Mouse (Mus musculus) frontal cortex, adult (tissue): ENCODE measurements at regions not wholly inside any gene's neighbourhood (a gene's known extent, or its start where the extent isn't known, plus 50 kb on each side); places are given as distances from the start of the nearest gene placed in this dataset.
"Not testable (repeated sequence)": the region's sequence is repeated elsewhere in the genome, so short reads cannot be mapped to it uniquely, and the experiment has no call there.

Experiments used
- ATAC-seq: cut with Nextera tagmentation; 2 replicates; pipeline ENCODE4 v1.9.2; 2017; ENCODE audit warnings: mild to moderate bottlenecking, moderate library complexity, mixed read lengths; ENCODE audit not compliant: low TSS enrichment

- no peak for ATAC-seq
Measured at GRCm38 (mm10) chr11:92228855-92229254, 651.5 kb upstream of the Kif2b start.

GRCm38 (mm10) chr11:92208980-92209548, 631.7 kb upstream of the Kif2b start:
- ATAC-seq = no peak

- not testable (repeated sequence) for ATAC-seq
Measured at GRCm38 (mm10) chr11:92178393-92178792, 601.0 kb upstream of the Kif2b start.

- ATAC-seq = no peak
Measured at GRCm38 (mm10) chr11:92153124-92153523, 575.8 kb upstream of the Kif2b start.

GRCm38 (mm10) chr11:92135677-92136076, 558.3 kb upstream of the Kif2b start:
- ATAC-seq = 0 out of 2 replicates have a peak, but pooled peaks have one; percentile 62

- no peak for ATAC-seq
Measured at GRCm38 (mm10) chr11:92134891-92135590, 557.7 kb upstream of the Kif2b start.

GRCm38 (mm10) chr11:92084766-92085165, 507.4 kb upstream of the Kif2b start:
- ATAC-seq = peak; percentile 80

- no peak for ATAC-seq
Measured at GRCm38 (mm10) chr11:92041695-92042094, 464.3 kb upstream of the Kif2b start.

GRCm38 (mm10) chr11:92040161-92040560, 462.8 kb upstream of the Kif2b start:
- peak; percentile 78 for ATAC-seq

- ATAC-seq = no peak
Measured at GRCm38 (mm10) chr11:92018419-92018818, 441.1 kb upstream of the Kif2b start.

GRCm38 (mm10) chr11:92011284-92011683, 433.9 kb upstream of the Kif2b start:
- ATAC-seq = peak; percentile 93

- ATAC-seq = peak; percentile 92
Measured at GRCm38 (mm10) chr11:91995524-91995923, 418.2 kb upstream of the Kif2b start.

GRCm38 (mm10) chr11:91969531-91969930, 392.2 kb upstream of the Kif2b start:
- no peak for ATAC-seq

- ATAC-seq = peak; percentile 96
Measured at GRCm38 (mm10) chr11:91944336-91944735, 367.0 kb upstream of the Kif2b start.
